Mouse (Mus musculus): ENCODE data around the gene Myt1. TPM values are rescaled to one million over a fixed set of nuclear protein-coding genes. Genes with fewer than 3 reads are reported as not detected.

The Myt1 gene
- polyA plus RNA-seq (2014; fragmentation: Illumina TruSeq; extraction: RNeasy Lipid Tissue Mini Kit (QIAGEN cat#74804); ENCODE audit: low read depth, low replicate concordance): not detected

DNA sequence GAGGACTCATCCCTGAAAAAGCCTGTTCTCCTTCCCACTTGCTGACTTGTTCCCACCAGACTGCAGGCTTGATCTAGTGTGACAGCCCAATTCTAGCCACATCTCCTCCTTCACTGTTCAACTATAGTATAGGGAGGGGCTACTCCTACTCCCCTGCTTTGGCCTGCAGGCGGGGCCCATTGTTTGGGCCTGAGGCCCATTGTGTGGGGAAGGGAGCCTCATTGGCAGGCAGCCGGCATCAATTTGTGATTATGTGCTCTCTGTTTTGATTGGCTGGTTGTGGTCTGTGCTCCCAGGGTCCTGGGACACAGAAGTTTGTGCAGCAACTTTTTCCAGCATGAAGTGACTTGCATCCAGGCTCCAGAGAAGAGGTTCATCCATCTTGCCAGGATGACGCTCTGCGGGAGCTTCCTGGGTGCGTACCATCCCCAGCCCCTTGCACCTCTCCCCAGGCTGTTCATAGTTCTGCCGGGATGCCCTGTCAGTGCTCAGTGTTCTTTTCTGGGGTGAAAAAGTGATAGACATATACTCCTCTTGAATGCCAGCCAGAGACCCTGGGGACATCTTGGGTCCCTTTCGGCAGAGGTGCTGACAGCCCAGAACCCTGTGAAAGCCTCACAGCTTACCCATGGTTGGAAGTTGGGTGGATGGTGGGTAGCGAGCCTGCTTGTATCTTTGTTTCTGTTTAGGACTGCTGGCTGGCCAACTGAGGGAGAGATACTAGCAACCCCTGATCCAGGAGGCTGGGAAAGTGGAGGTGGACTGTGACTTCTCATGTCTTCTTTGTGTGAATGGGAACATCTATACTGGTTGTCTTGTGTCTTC is at the start of gene Myt1:
Myt1 (plus strand) TSS at position 327 of the 825 bp plus-strand sequence.

DNA sequence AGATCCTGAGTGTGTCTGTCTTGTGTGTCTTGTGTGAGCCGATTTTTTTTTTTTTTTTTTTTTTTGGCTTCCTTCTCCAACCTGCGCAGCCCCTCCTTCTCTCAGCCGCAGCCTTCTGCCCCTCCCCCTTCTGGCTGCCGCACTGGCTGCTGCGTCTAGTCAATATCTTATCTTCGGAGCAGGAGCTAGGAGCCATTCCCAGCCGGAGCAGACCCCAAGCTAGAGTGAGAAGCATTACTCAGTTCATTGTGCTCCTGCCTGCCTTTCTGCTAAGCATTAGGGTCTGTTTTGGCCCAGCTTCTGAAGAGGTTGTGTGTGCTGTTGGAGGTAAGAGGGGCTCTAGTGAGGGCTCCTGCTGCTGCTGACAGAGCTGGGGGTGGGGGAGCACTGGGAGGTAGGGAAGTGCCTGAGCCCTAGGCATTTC is 48.2 kb upstream of the Myt1 start, which contains the start of gene Oprl1:
Oprl1 (plus strand) TSS at position 114 of the 424 bp plus-strand sequence.

DNA sequence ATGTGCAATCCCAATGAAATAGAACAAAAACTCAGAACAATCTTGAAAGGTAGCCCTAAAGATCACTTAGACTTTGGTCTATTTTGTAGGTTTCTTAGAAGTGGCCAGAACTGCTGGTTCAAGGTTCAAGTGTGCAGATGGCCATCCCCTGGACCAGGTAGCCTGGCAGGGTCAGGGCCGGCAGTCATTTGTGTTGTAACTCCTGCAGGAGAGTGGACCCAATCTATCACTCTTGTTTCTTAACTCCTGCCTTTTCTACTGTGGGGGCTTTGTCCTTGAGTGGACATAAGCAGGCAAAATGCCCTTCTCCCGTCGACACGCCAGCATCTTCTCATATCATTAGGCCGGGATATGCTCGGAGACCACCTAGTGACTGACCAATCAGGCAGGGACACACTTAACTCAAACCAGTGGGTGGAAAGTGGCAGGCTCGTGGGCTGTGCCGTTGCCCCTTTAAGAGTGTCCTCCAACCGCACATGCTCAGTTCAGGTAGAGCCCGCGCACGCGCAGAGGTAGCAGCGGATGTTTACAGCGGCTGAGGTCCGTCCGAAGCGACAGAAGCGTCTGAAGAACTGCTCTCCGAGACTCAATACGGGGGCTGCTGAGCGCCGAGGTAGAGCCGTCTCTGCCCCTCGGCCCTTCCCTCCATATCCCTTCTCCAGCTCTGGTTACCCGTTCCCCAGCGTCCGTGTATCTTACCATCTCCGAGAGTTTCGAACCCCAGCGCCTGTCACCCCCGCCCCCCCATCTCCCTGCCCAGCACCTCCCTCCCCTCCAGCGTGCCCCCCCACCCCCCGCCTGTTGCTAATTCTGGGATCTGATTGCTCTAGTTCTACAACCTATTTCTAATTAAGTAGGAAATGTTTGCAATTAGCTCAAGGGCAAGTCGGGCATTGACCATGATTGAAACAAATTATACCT is 74.5 kb downstream of the Myt1 start, which contains the start of gene Pcmtd2:
Pcmtd2 (plus strand) TSS at position 483 of the 921 bp plus-strand sequence.

DNA sequence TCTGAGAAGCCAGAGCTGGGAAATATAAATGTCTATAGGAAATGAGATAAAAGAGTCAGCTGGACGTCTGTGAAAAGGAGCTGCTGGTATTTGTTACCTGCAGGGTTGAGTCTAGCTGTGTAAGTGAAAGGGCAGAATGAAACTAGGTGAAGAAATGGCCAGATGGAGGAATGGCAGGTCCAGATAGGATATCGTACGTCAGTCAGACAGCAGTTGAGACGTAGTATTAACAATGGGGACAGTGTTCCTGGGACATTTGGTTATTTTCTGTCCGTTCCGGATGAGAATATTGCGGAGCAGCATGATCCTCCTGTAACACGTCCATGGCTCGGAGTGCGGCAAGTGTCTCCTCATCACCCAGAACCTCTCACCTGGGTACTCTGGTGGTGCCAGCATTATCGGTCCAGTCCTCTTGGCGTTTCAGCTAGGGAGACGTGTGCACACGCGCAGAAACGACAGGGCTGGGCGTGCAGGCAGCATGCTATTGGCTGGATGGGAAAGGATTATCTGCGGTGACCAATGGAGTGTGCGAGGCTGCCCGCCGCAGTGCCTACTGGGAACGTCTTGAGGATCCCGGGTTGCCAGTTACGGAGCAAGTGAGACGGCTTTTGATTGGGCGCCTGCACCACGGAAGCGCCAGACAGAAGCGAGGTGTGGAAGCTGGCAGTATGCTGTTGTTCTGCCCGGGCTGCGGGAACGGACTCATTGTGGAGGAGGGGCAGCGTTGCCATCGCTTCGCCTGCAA is 100.8 kb downstream of the Myt1 start, which contains the start of gene Polr3k:
Polr3k (plus strand) TSS at position 547 of the 745 bp plus-strand sequence.

Other genes starting within 250 kb of the Myt1 start
- gene Dnajc5, start 242.8 kb upstream of the Myt1 start, polyA plus RNA-seq (2014; fragmentation: Illumina TruSeq; extraction: RNeasy Lipid Tissue Mini Kit (QIAGEN cat#74804); ENCODE audit: low read depth, low replicate concordance): 19.5 TPM
- 17.9 TPM for gene Uckl1, start 178.4 kb upstream of the Myt1 start, polyA plus RNA-seq (2014; fragmentation: Illumina TruSeq; extraction: RNeasy Lipid Tissue Mini Kit (QIAGEN cat#74804); ENCODE audit: low read depth, low replicate concordance)
- 14.8 TPM for gene Prpf6, start 171.5 kb upstream of the Myt1 start, polyA plus RNA-seq (2014; fragmentation: Illumina TruSeq; extraction: RNeasy Lipid Tissue Mini Kit (QIAGEN cat#74804); ENCODE audit: low read depth, low replicate concordance)
- 4.4 TPM for gene Zfp512b, start 170.5 kb upstream of the Myt1 start, polyA plus RNA-seq (2014; fragmentation: Illumina TruSeq; extraction: RNeasy Lipid Tissue Mini Kit (QIAGEN cat#74804); ENCODE audit: low read depth, low replicate concordance)
- 0.77 TPM for gene Samd10, start 164.1 kb upstream of the Myt1 start, polyA plus RNA-seq (2014; fragmentation: Illumina TruSeq; extraction: RNeasy Lipid Tissue Mini Kit (QIAGEN cat#74804); ENCODE audit: low read depth, low replicate concordance)
- gene Gm29797, start 106.3 kb upstream of the Myt1 start, polyA plus RNA-seq (2014; fragmentation: Illumina TruSeq; extraction: RNeasy Lipid Tissue Mini Kit (QIAGEN cat#74804); ENCODE audit: low read depth, low replicate concordance): not detected
- not detected for gene Sox18, start 91.7 kb upstream of the Myt1 start, polyA plus RNA-seq (2014; fragmentation: Illumina TruSeq; extraction: RNeasy Lipid Tissue Mini Kit (QIAGEN cat#74804); ENCODE audit: low read depth, low replicate concordance)
- 1.4 TPM for gene Tcea2, start 83.0 kb upstream of the Myt1 start, polyA plus RNA-seq (2014; fragmentation: Illumina TruSeq; extraction: RNeasy Lipid Tissue Mini Kit (QIAGEN cat#74804); ENCODE audit: low read depth, low replicate concordance)
- gene Rgs19, start 69.4 kb upstream of the Myt1 start, polyA plus RNA-seq (2014; fragmentation: Illumina TruSeq; extraction: RNeasy Lipid Tissue Mini Kit (QIAGEN cat#74804); ENCODE audit: low read depth, low replicate concordance): 1.7 TPM
- not detected for gene Lkaaear1, start 64.9 kb upstream of the Myt1 start, polyA plus RNA-seq (2014; fragmentation: Illumina TruSeq; extraction: RNeasy Lipid Tissue Mini Kit (QIAGEN cat#74804); ENCODE audit: low read depth, low replicate concordance)
- not detected for gene Oprl1, start 48.3 kb upstream of the Myt1 start, polyA plus RNA-seq (2014; fragmentation: Illumina TruSeq; extraction: RNeasy Lipid Tissue Mini Kit (QIAGEN cat#74804); ENCODE audit: low read depth, low replicate concordance)
- 59.3 TPM for gene Pcmtd2, start 74.5 kb downstream of the Myt1 start, polyA plus RNA-seq (2014; fragmentation: Illumina TruSeq; extraction: RNeasy Lipid Tissue Mini Kit (QIAGEN cat#74804); ENCODE audit: low read depth, low replicate concordance)
- gene Polr3k, start 101.0 kb downstream of the Myt1 start, polyA plus RNA-seq (2014; fragmentation: Illumina TruSeq; extraction: RNeasy Lipid Tissue Mini Kit (QIAGEN cat#74804); ENCODE audit: low read depth, low replicate concordance): 24.3 TPM
- not detected for gene Gm14496, start 227.8 kb downstream of the Myt1 start, polyA plus RNA-seq (2014; fragmentation: Illumina TruSeq; extraction: RNeasy Lipid Tissue Mini Kit (QIAGEN cat#74804); ENCODE audit: low read depth, low replicate concordance)